Mouse (Mus musculus): Measurements from ENCODE around the gene Gvin1.
"Not testable (repeated sequence)": the region's sequence is repeated elsewhere in the genome, so short reads cannot be mapped to it uniquely, and the experiment has no call there.

DNA sequence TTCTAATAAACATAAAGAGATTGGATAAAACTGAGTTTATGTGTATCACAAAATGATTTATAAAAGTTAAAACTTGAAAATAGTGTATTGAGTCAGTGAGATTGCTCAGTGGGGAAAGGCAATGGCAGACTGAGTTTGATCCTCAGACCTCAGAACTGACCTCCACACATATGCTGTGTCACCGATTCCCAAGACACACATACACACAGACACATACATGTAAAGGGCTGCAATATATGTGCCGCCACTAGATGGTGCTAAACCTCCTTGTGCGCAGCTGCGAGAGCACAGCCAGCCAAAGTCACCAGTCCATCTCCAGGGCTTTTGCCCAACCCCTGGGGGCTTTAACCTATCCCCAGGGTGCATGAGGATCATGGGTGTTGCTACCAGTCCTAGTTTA is 1.4 kb downstream of the Gvin1 start:
- TF ChIP-seq CTCF (IDR thresholded peaks at IDR 0.05; ENCODE audit: borderline replicate concordance, insufficient read depth, low read depth, low read length); POLR2A (IDR thresholded peaks at IDR 0.05; ENCODE audit: borderline replicate concordance, insufficient read depth, low read length): not testable (repeated sequence)

All from cerebellum, adult 2 months (tissue).